Mouse (Mus musculus) heart, embryonic 10.5 days (tissue): ENCODE measurements around the gene Fcrl5. TPM values are rescaled to one million over a fixed set of nuclear protein-coding genes. Genes with fewer than 3 reads are reported as not detected.
"Not testable (repeated sequence)": the region's sequence is repeated elsewhere in the genome, so short reads cannot be mapped to it uniquely, and the experiment has no call there.

Experiments used
- DNase-seq: peaks from one replicate; pipeline ENCODE4 v3.0.0-alpha.2; 2017; ENCODE audit warnings: low spot score
- H3K27ac ChIP-seq: fragments of 300-500 bp; sonication (generic); 2 replicates; pipeline ENCODE4 v1.5.1; 2016; ENCODE audit warnings: mild to moderate bottlenecking
- H3K27me3 ChIP-seq: fragments of 300-500 bp; sonication (generic); 2 replicates; pipeline ENCODE4 v1.6.1; 2016; ENCODE audit warnings: mild to moderate bottlenecking; ENCODE audit not compliant: poor library complexity, insufficient read depth, severe bottlenecking
- H3K36me3 ChIP-seq: fragments of 300-500 bp; sonication (generic); 2 replicates; pipeline ENCODE4 v1.6.1; 2016; ENCODE audit warnings: mild to moderate bottlenecking, moderate library complexity
- H3K4me1 ChIP-seq: fragments of 300-500 bp; sonication (generic); 2 replicates; pipeline ENCODE4 v1.6.1; 2016; ENCODE audit warnings: mild to moderate bottlenecking
- H3K4me3 ChIP-seq: fragments of 300-500 bp; sonication (generic); 2 replicates; pipeline ENCODE4 v1.5.1; 2016; ENCODE audit warnings: mild to moderate bottlenecking, moderate library complexity
- H3K9me3 ChIP-seq: fragments of 300-500 bp; sonication (generic); 2 replicates; pipeline ENCODE4 v1.6.1; 2016; ENCODE audit warnings: mild to moderate bottlenecking, moderate library complexity
- WGBS: fragments of 180-500 bp; shearing (Covaris S2); methylation state at CpG from one replicate; pipeline ENCODE4 v1.1.7; 2016; 5-methylcytosine and 5-hydroxymethylcytosine counted together
- polyA plus RNA-seq: library from polyadenylated mRNA; unstranded; fragments of >200 nt; fragmentation: Nextera tagmentation; extraction: Ambion mirVana; gene quantifications from 2 replicates; pipeline ENCODE4 v1.2.1, GENCODE M21; 2016

Gene Fcrl5
- polyA plus RNA-seq, 1 experiment from 2014 or later: not detected

- no peak overlapping the region for H3K4me3 ChIP-seq
- no peaks in the 10 kb centered on the region for H3K9me3 ChIP-seq
- H3K4me1 ChIP-seq: no peaks in the 10 kb centered on the region
- no peak for DNase-seq
- H3K36me3 ChIP-seq: no peaks in the 10 kb centered on the region
- H3K27me3 ChIP-seq: no peaks in the 10 kb centered on the region
- 73% methylated on average over 3 of the region's 3 CpGs for WGBS
- H3K27ac ChIP-seq: no peak overlapping the region
Observed at GRCm38 (mm10) chr3:87465454-87465853, 29.9 kb downstream of the Fcrl5 start.

- H3K9me3 ChIP-seq: no peaks in the 10 kb centered on the region
- H3K4me1 ChIP-seq: no peaks in the 10 kb centered on the region
- no peaks in the 10 kb centered on the region for H3K27me3 ChIP-seq
- no peak overlapping the region for H3K4me3 ChIP-seq
- no peaks in the 10 kb centered on the region for H3K36me3 ChIP-seq
- 68% methylated on average over 6 of the region's 6 CpGs for WGBS
- DNase-seq: no peak
- H3K27ac ChIP-seq: no peak overlapping the region
Observed at GRCm38 (mm10) chr3:87467011-87467410, 31.4 kb downstream of the Fcrl5 start.

- Histone ChIP-seq H3K4me3 (no peak overlapping the region), H3K27ac (no peak overlapping the region), H3K4me1 (no peaks in the 10 kb centered on the region), H3K9me3 (no peaks in the 10 kb centered on the region), H3K36me3 (no peaks in the 10 kb centered on the region), H3K27me3 (no peaks in the 10 kb centered on the region)
- DNase-seq: no peak
- 80% methylated on average over 9 of the region's 9 CpGs for WGBS
Observed at GRCm38 (mm10) chr3:87467416-87467815, 31.8 kb downstream of the Fcrl5 start.

DNA sequence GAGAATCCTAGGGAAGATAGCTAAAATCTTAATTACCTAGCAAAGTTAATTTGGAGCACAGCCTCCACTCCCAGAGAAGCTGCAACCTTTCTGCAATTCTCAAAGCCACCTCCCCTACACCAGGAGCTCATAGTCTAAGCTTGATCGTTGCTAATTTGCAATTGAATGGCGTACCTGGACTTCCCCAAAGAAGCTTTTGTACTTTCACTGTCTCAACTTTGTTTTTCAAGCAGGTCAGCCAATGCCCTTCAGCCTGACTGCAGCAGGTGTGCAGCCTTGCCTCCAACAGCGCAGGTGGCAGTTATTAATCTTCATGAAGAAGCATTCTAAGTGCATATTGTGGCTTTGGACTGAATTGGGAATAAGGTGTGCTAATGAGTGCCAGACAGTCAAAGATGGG lies 42.4 kb downstream of the Fcrl5 start:
- 78% methylated on average over 3 of the region's 3 CpGs for WGBS
- H3K36me3 ChIP-seq, H3K27ac ChIP-seq, H3K27me3 ChIP-seq, H3K4me3 ChIP-seq, H3K4me1 ChIP-seq, DNase-seq, H3K9me3 ChIP-seq: not testable (repeated sequence)

GRCm38 (mm10) chr3:87478596-87478995 lies 43.0 kb downstream of the Fcrl5 start:
- not testable (repeated sequence) for H3K27ac ChIP-seq, H3K4me1 ChIP-seq, H3K27me3 ChIP-seq, H3K36me3 ChIP-seq, H3K9me3 ChIP-seq, H3K4me3 ChIP-seq, DNase-seq
- WGBS: 82% methylated on average over 6 of the region's 6 CpGs

DNA sequence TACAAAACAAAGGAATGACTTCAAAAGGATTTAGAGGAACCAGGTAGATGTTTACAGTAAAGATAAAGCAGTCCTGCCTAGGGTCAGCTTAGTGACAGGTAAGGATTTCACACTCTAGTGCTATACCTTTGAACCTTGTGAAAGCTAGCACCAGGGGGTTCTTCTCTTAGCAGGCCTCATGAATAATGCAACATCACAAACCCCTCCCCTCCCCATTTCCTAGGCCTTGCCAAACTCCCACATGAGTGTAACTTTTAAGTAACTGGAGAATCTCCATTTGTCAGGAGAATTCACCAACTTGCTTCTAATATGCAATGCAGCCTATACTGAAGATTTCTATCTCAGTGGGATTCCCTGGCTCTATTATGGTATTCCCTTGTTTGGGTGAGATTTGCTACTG lies 43.7 kb downstream of the Fcrl5 start:
- not testable (repeated sequence) for H3K27me3 ChIP-seq, H3K4me3 ChIP-seq, DNase-seq, H3K9me3 ChIP-seq, H3K4me1 ChIP-seq, H3K36me3 ChIP-seq, H3K27ac ChIP-seq

GRCm38 (mm10) chr3:87487392-87487791 lies 51.8 kb downstream of the Fcrl5 start:
- WGBS: 87% methylated on average over 4 of the region's 4 CpGs
- no peaks in the 10 kb centered on the region for H3K36me3 ChIP-seq
- no peaks in the 10 kb centered on the region for H3K27me3 ChIP-seq
- H3K4me3 ChIP-seq: no peak overlapping the region
- no peak for DNase-seq
- H3K27ac ChIP-seq: no peak overlapping the region
- no peaks in the 10 kb centered on the region for H3K4me1 ChIP-seq
- H3K9me3 ChIP-seq: no peaks in the 10 kb centered on the region

DNA sequence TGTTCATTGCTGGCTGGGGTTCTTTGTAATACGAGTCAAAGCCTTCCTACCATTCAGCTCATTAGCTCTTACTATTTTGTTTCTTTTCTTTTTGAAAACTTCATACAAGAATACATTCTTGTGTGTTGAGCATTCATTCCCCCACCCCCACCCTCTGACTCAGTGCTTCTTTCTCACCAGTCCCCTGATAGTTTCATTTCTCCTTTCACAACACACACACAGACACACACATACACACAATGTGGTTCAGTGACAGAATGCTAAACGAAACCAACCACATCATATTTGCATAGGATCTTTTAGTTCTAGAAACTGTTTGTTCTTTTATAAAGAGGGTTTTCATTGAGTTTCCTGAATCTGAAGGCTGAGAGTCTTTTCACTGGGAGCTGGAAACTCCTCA lies 52.3 kb downstream of the Fcrl5 start:
- 81% methylated on average over 2 of the region's 2 CpGs for WGBS
- Histone ChIP-seq H3K27me3 (no peaks in the 10 kb centered on the region), H3K4me3 (no peak overlapping the region), H3K9me3 (no peaks in the 10 kb centered on the region), H3K4me1 (no peaks in the 10 kb centered on the region), H3K27ac (no peak overlapping the region), H3K36me3 (no peaks in the 10 kb centered on the region)
- DNase-seq: no peak

DNA sequence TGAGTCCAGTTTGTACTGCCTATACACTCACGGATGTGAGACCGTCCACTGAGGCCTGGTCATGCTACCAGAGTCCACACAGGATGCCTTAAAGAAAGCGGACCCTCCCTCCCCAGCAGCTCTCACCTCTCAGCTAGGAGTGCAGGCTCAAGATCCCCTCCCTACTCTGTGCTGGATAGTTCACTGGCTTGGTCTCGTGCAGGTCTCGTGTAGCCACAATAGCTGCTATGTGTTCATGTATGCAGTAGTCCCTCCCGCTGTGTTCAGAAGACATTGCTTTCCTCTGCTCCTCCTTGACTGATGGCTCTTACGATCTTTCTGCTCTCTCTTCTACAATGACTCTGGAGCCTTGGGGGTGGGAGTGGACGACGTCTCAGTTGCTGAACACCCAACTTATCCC lies 62.7 kb downstream of the Fcrl5 start:
- Histone ChIP-seq H3K4me1 (no peaks in the 10 kb centered on the region), H3K4me3 (no peak overlapping the region), H3K9me3 (no peaks in the 10 kb centered on the region), H3K36me3 (no peaks in the 10 kb centered on the region), H3K27me3 (peaks cover 26% of the 10 kb centered on the region), H3K27ac (no peak overlapping the region)
- no peak for DNase-seq
- WGBS: 81% methylated on average over 9 of the region's 9 CpGs

DNA sequence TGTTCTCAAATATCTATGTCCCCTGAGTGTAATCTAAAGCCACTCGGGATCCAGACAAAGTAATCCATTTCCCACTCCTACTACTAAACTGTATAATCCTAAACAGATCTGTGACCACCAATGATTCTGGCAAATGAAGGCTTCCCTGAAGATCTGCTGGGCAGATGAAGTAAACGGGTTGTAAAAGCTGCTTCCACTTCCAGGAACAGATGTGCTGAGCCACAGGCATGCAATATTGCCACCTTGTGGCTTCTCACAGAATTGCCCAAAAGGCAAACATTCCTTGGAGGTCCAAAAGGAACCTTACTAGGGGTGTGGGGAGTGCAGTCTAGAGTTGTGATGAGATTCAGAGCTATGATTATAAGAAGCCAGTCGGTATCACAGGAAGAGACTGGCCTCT lies 63.5 kb downstream of the Fcrl5 start:
- H3K27me3 ChIP-seq: peaks cover 26% of the 10 kb centered on the region
- no peak for DNase-seq
- H3K4me1 ChIP-seq: no peaks in the 10 kb centered on the region
- no peak overlapping the region for H3K27ac ChIP-seq
- H3K36me3 ChIP-seq: no peaks in the 10 kb centered on the region
- no peak overlapping the region for H3K4me3 ChIP-seq
- WGBS: 15% methylated on average over 3 of the region's 3 CpGs
- no peaks in the 10 kb centered on the region for H3K9me3 ChIP-seq

- Histone ChIP-seq H3K27me3 (peaks cover 26% of the 10 kb centered on the region), H3K36me3 (no peaks in the 10 kb centered on the region), H3K4me1 (no peaks in the 10 kb centered on the region), H3K27ac (no peak overlapping the region), H3K4me3 (no peak overlapping the region), H3K9me3 (no peaks in the 10 kb centered on the region)
- DNase-seq: no peak
- 76% methylated on average over 24 of the region's 24 CpGs for WGBS
Observed at GRCm38 (mm10) chr3:87500088-87501055, 64.8 kb downstream of the Fcrl5 start.

GRCm38 (mm10) chr3:87501151-87501550 lies 65.6 kb downstream of the Fcrl5 start:
- Histone ChIP-seq H3K9me3 (no peaks in the 10 kb centered on the region), H3K4me1 (no peaks in the 10 kb centered on the region), H3K4me3 (no peak overlapping the region), H3K36me3 (no peaks in the 10 kb centered on the region), H3K27me3 (peaks cover 26% of the 10 kb centered on the region), H3K27ac (no peak overlapping the region)
- 47% methylated on average over 8 of the region's 8 CpGs for WGBS
- DNase-seq: no peak

DNA sequence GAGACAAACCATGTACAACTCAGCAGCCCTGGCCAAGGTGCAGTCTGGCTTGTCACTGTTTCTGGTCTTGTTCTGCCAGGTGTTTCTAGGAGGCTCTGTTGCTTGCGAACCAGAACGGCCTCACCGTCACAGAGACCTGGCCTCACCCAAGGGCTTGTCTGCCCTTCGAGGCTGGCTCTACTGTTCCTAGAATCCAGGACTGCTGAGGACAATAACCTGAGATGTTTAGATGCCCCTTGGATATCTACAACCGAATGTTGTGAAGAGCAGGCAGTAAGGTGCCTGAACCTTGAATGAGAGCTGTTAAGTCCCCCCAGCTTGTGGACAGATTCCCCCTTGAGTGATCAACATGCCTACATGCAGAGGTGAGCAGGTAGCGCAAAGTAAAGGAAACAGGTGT lies 67.2 kb downstream of the Fcrl5 start:
- no peak overlapping the region for H3K27ac ChIP-seq
- peaks cover 26% of the 10 kb centered on the region for H3K27me3 ChIP-seq
- WGBS: 88% methylated on average over 6 of the region's 6 CpGs
- no peak for DNase-seq
- H3K4me1 ChIP-seq: no peaks in the 10 kb centered on the region
- no peaks in the 10 kb centered on the region for H3K9me3 ChIP-seq
- no peak overlapping the region for H3K4me3 ChIP-seq
- H3K36me3 ChIP-seq: no peaks in the 10 kb centered on the region

GRCm38 (mm10) chr3:87504330-87504729 lies 68.8 kb downstream of the Fcrl5 start:
- no peak for DNase-seq
- no peak overlapping the region for H3K4me3 ChIP-seq
- H3K36me3 ChIP-seq: no peaks in the 10 kb centered on the region
- H3K4me1 ChIP-seq: peaks cover 10% of the 10 kb centered on the region
- no peak overlapping the region for H3K27ac ChIP-seq
- WGBS: 25% methylated on average over 7 of the region's 7 CpGs
- no peaks in the 10 kb centered on the region for H3K9me3 ChIP-seq
- H3K27me3 ChIP-seq: peaks cover 26% of the 10 kb centered on the region
